Mouse (Mus musculus) urinary bladder, postnatal 36 days (tissue): Measurements from ENCODE around the gene Grn.

Experiments
- DNase-seq, 2 experiments: peaks; one replicate each; pipeline ENCODE4 v3.0.0; 2022; ENCODE audit warnings: low spot score in 2 of 2, mixed read lengths in 1 of 2

Gene Grn

DNA sequence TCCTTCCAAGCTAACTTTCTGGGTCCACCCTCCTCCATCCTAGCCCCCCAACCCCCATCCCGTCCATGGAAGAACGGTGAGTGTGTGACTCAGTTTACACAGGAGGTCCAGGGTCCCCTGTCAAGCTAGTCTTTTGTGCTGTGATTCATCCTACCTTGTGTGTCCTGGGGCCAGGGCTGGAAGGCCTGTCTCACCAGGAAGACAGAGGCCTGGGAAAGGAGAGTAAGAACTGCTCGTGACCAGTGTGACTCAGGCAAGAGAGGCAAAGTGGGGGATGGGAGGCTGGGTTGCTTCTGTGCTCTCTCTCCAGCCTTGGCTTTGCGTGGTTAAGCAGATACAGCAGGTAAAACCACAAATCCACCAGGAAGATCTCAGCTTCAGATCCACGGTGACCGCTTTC is 5.4 kb upstream of the Grn start:
- DNase-seq = no peak

DNA sequence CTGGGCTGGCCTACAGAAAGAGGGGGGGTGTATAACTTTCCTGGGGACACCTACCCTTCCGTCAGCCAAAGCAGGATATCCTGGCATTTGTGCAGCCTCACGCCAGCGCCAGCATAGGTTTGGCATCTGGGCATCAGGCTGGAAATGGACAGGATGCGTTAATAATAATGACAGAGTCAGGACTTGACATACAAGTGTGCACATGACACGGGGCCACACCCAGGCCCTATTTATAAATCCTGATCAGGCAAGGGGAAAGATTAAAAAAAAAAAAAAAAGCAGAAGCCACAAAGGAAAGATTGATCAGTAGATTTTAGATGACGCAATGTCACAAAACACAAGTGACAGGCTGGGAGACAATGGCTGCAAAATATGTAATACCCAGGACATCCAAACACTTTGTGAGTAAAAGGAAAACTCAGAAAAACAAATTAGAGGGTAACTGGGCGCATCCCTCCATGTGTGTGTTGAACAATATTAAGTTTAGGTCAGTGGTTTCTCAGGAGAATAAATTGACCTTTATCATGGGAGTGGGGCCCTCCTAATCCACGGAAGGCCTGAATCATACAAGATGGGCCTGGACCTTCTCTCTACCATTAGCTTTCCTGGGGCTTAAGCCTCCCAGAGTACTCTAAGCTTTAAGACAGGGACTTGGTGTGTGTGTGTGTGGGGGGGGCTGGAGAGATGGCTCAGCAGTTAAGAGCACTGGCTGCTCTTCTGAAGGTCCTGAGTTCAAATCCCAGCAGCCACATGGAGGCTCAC is 4.4 kb upstream of the Grn start:
- no peak for DNase-seq

DNA sequence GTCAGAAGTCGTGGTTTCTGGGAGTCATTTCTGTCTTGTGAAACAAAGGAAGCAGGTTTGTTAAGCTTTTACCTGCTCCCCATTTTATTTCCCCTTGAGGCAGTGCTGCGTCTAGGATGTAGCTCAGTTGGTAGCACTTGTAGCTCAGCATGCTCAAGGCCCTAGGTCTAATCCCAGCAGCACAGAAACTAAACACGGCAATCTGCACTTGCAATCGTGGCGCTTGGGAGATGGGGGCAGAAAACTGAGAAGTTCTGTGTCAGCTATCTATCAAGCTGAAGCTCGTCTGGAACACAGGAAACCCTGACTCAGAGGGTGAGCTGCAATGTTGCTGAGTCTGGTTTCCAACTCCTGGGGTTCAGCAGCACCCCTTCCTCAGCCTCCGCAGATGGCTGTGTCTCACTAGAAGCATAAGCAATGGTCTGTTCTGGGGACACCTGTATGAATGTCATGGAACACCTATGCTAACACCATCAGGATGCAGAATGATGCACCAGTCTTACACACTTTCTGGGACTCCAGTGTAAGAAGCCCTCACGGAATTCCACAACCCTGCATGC is 1.1 kb upstream of the Grn start:
- no peak for DNase-seq

DNA sequence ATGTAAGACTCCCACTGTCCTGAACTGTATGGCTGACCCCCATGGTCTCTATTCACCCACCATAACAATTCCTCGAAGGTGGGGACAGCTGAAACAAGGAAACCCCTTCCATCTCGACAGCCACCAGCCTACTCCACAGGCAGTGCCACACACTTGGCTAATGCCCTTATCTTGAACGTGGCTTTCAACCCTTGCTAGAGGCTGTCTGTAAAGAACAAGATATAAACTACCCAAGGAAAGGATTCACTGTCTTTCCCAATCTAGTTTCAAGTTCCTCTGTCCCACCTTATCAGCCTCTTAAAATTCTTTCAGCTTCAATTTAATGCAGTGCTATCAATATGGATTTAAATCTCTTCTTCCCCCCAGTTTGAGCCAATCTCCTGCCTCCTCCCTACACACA is 564 bp upstream of the Grn start:
- DNase-seq = no peak

DNA sequence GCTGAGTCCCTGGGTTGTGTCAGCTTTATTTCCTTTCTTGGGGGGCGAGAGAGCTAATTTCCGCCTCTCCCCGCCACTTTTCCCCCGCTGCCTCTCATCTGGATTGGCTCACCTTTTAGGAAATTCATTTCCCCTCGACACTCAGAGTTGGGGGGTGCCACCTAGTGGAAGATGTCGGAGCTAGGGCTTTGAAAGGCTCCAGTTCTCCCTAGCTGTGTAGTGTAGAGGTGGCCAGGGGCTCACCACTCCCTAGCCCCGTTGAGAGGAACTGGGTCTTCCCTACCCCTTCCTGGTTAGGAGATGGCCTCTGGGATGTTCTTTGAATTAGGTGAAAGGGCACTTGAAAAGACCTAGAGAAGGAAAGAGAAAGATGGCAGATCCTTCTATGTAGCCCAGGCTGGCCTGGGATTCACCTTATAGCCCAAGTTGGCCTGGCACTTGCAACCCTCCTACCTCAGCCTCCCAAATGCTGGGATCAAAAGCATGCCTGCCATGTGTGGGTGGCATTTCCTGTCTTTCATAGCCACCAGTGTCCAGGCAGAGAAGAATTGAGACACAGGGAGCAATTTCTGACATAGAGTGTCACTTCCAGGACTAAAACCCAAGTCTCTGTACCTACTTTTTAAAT is 1.0 kb downstream of the Grn start:
- peak; percentile 77 to 78 for DNase-seq

DNA sequence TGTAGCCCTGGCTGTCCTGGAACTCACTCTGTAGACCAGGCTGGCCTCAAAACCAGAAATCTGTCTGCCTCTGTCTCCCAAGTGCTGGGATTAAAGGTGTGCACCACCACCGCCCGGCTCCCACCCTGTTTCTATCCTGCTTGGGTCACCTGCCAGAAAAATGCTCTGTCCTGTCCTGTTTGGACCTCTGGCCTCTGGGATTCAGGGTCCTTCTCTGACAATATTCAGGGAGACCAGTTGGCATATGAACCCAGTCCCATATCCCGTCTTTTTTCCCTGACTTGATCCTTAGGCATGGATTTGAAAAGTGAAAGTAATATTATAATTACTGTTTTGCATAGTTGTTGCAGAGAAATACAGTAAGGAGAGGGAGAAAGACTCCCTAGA is 1.6 kb downstream of the Grn start:
- no peak for DNase-seq

DNA sequence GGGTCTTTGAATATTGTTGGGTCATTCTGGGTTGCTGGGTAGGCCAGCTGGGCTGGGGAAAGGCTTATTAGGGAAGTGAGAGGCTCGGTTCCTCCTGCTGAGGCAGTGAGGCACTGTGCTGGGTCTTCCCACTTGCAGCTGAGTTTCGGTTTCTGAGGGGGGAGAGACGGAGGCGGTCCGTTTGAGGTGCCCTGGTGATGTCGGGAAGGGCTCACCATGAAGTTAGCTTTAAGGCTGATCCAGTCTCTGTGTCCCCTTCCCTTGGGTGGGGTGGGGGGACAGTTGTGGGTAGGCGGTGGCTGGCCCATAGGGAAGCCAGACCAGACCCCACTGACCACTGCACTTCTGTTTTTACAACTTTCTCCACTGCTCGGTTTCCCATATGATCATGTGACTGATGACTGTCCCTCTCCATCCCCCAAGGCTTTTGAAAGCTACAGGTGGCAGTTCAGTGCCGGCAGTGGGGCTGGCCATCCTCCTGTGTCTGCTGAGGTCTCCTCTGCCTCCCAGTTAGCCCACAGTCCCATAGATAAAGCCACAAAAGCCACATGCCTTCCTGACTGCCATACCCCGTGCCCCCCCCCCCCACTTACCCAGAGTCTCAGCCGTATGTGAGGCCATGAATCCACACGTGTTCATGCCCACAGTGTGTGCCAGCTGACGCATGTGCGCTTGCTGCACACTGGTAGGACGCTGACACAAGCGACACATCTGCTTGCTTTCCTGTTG is 2.2 kb downstream of the Grn start:
- DNase-seq = no peak

DNA sequence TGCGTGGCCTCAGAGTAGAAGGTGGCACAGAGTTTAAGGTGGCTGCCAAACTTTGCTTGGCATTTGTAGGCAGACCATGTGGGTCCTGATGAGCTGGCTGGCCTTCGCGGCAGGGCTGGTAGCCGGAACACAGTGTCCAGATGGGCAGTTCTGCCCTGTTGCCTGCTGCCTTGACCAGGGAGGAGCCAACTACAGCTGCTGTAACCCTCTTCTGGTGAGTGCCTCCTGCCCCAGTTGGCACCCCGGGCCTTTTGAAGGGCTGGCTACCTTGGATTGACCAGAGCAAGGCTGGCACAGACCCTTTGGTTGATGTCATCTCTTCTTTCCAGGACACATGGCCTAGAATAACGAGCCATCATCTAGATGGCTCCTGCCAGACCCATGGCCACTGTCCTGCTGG is 2.8 kb downstream of the Grn start:
- DNase-seq = peak in 1 of 2 experiments; percentile 71

DNA sequence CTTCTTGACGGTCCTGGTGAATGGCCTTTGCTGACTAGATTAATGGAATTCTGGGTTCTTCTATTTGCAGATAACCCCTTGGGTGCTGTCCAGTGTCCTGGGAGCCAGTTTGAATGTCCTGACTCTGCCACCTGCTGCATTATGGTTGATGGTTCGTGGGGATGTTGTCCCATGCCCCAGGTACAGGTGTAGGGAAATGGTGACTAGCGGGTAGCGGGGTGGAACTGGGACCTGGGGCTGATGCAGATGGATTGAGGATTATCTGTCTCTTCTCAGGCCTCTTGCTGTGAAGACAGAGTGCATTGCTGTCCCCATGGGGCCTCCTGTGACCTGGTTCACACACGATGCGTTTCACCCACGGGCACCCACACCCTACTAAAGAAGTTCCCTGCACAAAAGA is 3.8 kb downstream of the Grn start:
- no peak for DNase-seq

DNA sequence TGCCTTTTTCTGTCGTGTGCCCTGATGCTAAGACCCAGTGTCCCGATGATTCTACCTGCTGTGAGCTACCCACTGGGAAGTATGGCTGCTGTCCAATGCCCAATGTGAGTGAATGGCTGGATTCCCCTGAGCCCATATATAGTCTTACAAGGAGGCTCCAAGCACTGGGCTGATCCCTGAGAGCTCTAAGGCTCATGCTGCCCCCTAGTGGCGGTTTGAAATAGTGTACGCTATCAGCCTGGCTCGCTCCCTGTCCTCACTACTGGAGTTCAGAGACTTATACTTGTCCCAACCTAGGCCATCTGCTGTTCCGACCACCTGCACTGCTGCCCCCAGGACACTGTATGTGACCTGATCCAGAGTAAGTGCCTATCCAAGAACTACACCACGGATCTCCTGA is 4.3 kb downstream of the Grn start:
- DNase-seq = peak; percentile 73 to 84

DNA sequence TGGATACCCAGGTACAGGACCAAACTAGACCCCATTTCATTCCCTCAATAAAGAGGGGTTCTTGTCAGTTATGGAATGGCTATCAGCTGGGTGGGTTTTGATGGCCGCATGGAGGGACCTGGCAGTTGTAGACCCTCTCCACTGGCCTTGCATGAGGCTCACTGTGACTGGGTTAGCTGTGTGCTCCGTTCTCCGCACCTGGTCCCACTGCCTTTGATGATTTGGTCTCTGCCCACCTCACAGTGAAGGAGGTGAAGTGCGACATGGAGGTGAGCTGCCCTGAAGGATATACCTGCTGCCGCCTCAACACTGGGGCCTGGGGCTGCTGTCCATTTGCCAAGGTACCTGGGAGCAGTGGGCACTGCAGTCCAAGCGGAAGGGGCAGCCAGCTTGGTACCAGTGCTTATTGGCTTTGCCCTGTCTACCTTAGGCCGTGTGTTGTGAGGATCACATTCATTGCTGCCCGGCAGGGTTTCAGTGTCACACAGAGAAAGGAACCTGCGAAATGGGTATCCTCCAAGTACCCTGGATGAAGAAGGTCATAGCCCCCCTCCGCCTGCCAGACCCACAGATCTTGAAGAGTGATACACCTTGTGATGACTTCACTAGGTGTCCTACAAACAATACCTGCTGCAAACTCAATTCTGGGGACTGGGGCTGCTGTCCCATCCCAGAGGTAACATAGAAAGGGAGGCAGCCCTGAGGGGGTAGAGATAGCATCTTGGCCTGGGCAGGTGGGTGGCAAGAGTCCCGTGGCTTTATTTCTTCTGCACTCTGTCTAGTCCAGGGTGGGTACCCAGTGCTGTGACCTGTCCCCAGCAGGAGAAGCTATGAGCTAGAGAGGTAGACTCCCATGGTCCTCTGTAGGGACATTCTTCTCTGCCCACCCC is 4.9 kb downstream of the Grn start:
- DNase-seq = no peak

DNA sequence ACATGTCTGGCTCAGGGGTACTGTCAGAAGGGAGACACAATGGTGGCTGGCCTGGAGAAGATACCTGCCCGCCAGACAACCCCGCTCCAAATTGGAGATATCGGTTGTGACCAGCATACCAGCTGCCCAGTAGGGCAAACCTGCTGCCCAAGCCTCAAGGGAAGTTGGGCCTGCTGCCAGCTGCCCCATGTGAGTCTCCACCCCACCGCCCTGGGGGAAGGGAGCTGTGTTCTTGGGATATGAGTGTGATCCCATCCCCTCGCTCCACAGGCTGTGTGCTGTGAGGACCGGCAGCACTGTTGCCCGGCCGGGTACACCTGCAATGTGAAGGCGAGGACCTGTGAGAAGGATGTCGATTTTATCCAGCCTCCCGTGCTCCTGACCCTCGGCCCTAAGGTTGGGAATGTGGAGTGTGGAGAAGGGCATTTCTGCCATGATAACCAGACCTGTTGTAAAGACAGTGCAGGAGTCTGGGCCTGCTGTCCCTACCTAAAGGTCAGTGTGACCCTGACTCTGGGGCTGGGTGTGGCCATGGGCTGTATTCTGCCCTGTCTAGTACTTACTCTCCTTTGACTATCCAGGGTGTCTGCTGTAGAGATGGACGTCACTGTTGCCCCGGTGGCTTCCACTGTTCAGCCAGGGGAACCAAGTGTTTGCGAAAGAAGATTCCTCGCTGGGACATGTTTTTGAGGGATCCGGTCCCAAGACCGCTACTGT is 5.8 kb downstream of the Grn start:
- no peak for DNase-seq

DNA sequence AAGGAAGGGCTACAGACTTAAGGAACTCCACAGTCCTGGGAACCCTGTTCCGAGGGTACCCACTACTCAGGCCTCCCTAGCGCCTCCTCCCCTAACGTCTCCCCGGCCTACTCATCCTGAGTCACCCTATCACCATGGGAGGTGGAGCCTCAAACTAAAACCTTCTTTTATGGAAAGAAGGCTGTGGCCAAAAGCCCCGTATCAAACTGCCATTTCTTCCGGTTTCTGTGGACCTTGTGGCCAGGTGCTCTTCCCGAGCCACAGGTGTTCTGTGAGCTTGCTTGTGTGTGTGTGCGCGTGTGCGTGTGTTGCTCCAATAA is 6.3 kb downstream of the Grn start:
- DNase-seq = no peak

DNA sequence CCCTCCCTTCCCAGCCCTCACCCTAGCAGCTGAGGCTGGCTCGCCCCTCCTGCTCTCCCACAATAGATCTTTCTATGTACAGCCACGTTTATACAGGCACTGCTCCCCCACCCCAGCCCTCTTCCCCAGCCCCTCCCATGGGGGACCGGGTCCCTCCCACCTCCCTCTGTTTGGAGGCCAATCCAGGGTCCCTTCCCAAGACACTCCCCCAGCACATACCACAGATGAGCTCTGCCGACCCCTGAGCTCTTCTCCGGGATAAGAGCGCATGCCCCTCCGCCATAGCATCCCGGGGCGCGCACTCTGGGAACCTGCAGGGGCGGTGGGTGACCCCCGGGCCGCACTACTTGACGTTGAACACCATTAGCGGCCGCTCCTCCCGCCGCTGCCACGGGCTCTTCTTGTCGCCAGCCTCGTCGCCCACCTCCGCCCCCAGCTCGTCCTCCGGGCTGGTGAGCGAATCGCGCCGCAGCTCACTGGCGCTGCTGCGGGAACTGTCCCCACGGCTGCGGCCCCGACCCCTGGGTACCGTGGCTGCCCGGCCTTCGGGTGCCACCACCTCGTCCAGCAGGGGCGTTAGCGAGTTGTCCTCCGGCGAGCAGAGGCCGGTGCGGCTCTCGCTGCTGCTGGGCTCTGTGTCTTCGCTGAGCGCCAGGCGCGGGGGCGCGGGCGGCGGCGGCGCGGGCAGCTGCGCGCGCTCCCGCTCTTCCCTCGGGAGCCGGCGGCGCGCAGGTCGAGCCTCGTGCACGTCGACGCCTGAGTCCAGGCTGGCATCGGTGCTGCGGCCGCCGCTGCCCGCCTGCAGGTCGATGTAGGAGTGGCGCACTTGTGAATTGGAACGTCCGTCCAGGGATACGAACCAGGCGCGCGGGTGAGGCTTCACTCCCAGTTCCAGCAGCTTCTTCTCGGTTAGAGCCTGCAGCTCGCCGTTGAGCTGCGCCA is 7.3 kb downstream of the Grn start:
- DNase-seq = no peak

DNA sequence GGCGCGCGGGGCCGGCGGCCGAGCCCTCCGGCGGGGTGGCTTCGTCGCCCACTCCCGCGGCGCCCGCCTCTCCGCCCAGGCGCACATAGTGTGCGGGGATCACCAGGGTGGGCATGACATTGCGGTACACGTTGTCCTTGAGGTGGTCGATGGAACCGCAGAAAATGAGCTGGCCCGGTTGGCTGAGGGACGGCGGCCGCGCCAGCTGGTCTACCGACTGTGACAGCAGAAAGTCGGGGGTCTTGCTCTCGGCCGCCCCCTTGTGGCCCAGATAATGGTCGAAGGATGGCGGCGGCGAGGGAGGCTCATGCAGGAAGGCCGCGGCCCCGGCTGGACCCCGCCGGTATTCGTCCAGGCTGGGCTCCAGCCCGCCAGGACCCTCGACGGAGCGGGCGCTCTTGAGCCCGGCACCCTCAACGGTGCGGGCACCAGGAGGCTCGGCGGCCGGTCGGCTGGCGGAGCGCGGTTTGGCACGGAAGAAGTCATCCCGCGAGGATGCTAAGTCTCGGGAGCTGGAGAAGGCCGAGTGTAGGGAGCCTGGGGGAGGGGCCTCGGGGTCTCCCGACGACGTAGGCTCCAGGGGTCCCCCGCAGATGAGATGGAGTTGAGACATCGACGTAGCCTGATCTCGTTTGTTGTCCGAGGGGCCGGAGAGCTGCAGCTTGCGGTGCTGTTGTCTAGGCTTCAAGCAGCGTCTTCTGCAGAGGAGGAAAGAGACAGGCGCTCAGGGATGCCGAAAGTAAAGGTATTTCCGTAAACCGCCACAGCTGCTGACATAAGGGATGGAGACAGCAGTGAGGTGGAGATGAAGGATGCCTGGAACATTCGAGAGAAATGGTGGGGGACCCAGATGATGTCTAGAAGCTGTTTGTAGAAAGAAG is 8.3 kb downstream of the Grn start:
- DNase-seq = peak in 1 of 2 experiments; percentile 74

DNA sequence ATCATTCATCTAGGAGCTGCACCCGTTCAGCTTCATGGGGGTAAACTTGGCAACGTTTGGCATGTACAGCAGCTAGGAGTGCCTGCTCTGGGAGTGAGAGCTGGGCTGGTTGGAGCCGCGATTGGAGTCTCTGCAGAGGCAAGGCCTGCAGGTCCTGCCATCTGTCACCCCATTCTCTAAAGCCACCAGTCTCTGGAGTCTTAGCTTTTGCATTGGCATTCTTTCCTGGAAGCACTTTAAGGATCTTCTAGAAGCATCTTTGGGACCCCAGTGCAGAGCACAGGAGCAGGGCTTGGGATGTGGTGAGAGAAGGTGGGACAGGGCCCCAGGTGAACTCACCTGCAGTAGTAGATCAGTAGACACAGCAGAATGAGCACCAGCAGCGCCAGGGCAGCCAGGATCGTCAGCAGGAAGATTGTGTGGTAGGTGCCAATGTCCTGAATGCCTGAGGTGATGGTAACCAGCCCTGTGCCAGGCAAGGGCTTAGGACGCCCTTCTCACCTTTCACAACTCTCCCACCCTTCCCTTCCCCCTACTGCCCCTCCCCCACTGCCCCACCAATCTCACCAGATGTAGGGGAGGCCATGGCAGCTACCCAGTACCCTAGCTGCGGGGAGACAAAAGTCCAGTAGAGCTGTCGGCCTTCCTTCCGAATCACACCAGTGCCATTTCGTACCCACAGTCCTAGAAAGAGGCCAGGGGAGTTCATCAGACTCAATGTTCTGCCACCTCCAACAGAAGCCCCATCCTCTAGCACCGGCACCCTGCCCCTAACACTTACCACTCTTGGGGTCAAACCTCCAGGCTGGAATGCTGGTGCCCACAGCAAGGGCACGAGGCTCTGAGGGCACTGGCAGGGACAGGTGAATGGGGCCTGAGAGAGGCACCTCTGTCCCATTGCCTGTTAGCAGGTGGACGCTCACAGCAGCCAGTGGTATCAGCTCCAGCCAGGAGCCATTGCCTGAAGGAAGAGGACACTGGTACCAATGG is 9.3 kb downstream of the Grn start:
- DNase-seq = no peak

DNA sequence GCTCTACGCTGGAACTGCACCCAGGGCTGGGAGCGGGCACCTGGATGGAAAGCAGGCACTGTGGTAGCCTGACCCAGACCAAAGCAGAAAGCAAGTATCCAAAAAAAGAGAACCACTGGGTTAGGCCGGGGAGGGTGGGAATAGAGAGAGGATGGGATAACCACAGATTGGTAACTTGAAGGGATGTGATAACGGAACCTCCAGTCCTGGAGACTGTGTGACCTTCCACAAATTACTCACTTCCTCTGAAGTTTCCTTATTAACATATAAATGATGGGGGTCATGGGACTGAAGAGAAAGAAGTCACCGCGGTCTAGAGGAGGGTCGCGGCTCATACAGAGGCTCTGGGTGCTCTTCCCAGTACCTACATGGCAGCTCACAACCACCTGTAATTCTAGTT is 10.1 kb downstream of the Grn start:
- no peak for DNase-seq

DNA sequence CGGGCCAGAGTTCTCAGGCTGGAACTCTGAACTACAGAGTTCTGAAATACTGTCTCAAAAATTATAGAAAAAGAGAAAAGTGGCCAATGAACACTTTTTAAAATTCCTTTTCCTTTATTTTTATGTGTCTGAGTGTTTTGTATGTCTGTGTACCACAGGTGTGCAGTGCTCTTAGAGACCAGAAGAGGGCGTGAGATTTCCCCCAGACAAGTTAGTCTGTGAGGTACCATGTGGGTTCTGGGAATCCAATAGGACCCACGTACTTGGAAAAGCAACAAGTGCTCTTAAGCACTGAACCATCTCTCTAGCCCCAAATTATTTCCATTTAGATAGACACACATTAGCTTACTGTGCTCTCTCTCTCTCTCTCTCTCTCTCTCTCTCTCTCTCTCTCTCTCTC is 11.3 kb downstream of the Grn start:
- no peak for DNase-seq
